Mouse (Mus musculus): Measurements from ENCODE around the gene Cst6. TPM values are rescaled to one million over a fixed set of nuclear protein-coding genes. Genes with fewer than 3 reads are reported as not detected.

The Cst6 gene
- polyA plus RNA-seq, 1 experiment from 2014 or later, result not detected

GRCm38 (mm10) chr19:5367455-5367854, 18.1 kb upstream of the Cst6 start:
- 9% methylated on average over 11 of the region's 11 CpGs for WGBS
- DNase-seq, result peak; percentile 36
- H3K4me2 ChIP-seq, result peak overlapping the region; percentile 96

GRCm38 (mm10) chr19:5367053-5367359, 17.6 kb upstream of the Cst6 start, which contains the start of gene Banf1:
TSS of gene Banf1 (minus strand) at chr19:5367168.
- no peaks in the 10 kb centered on the region for H3K9me3 ChIP-seq (ENCODE audit: low read depth, low read length)
- peak within 1 kb of the TSS; percentile 96 for H3K4me2 ChIP-seq
- ATAC-seq (ENCODE audit: insufficient read depth) (no peak), DNase-seq (no peak)
- under 1% methylated on average over 33 of the region's 33 CpGs for WGBS
- no peaks in the 10 kb centered on the region for H3K27me3 ChIP-seq (ENCODE audit: insufficient read depth, low read length)
- H3K27ac ChIP-seq (ENCODE audit: low read depth), result peak within 1 kb of the TSS; percentile 93
- peak within 1 kb of the TSS; percentile 83 for H3K9ac ChIP-seq
- peaks cover 58% of the 10 kb centered on the region for H3K36me3 ChIP-seq (ENCODE audit: insufficient read depth)
- peaks cover 11% of the 10 kb centered on the region for H3K4me1 ChIP-seq (ENCODE audit: insufficient read depth)
- peak within 1 kb of the TSS; percentile 97 for H3K4me3 ChIP-seq (ENCODE audit: low read depth, low read length)
- TF ChIP-seq CTCF (IDR thresholded peaks at IDR 0.05; ENCODE audit: low read depth), result no peak

More at GRCm38 (mm10) chr19:5367455-5367854, 18.1 kb upstream of the Cst6 start:
- H3K36me3 ChIP-seq (ENCODE audit: insufficient read depth), result peaks cover 63% of the 10 kb centered on the region
- 0 out of 2 replicates have a peak overlapping the region, but pooled peaks have one; percentile 93 for H3K27ac ChIP-seq (ENCODE audit: low read depth)
- ATAC-seq (ENCODE audit: insufficient read depth), result no peak
- no peaks in the 10 kb centered on the region for H3K27me3 ChIP-seq (ENCODE audit: insufficient read depth, low read length)
- H3K9me3 ChIP-seq (ENCODE audit: low read depth, low read length), result no peaks in the 10 kb centered on the region
- H3K4me1 ChIP-seq (ENCODE audit: insufficient read depth), result peaks cover 11% of the 10 kb centered on the region
- TF ChIP-seq CTCF (IDR thresholded peaks at IDR 0.05; ENCODE audit: low read depth), result no peak
- H3K9ac ChIP-seq, result peak overlapping the region; percentile 83
- H3K4me3 ChIP-seq (ENCODE audit: low read depth, low read length), result peak overlapping the region; percentile 97

- Histone ChIP-seq H3K4me2 (peak within 1 kb of the TSS; percentile 96), H3K36me3 (ENCODE audit: insufficient read depth) (peaks cover 52% of the 10 kb centered on the region), H3K27ac (ENCODE audit: low read depth) (peak within 1 kb of the TSS; percentile 93), H3K4me1 (ENCODE audit: insufficient read depth) (peaks cover 11% of the 10 kb centered on the region), H3K9ac (peak within 1 kb of the TSS; percentile 83), H3K27me3 (ENCODE audit: insufficient read depth, low read length) (no peaks in the 10 kb centered on the region), H3K4me3 (ENCODE audit: low read depth, low read length) (peak within 1 kb of the TSS; percentile 97), H3K9me3 (ENCODE audit: low read depth, low read length) (no peaks in the 10 kb centered on the region)
- under 1% methylated on average over 82 of the region's 92 CpGs for WGBS
- DNase-seq (peak; percentile 99), ATAC-seq (ENCODE audit: insufficient read depth) (peak; percentile 97)
- TF ChIP-seq CTCF (IDR thresholded peaks at IDR 0.05; ENCODE audit: low read depth), result peak; percentile 13; the same call in 1 of the 2 replicates
Observed at GRCm38 (mm10) chr19:5366175-5367052, 17.0 kb upstream of the Cst6 start, which contains the start of gene Eif1ad. TSS of gene Eif1ad (plus strand) at chr19:5366741.

GRCm38 (mm10) chr19:5365751-5366150, 16.4 kb upstream of the Cst6 start:
- Histone ChIP-seq H3K27ac (ENCODE audit: low read depth) (peak overlapping the region; percentile 93; the same call in 1 of the 2 replicates), H3K4me3 (ENCODE audit: low read depth, low read length) (peak overlapping the region; percentile 97), H3K4me2 (peak overlapping the region; percentile 96), H3K9ac (peak overlapping the region; percentile 83), H3K4me1 (ENCODE audit: insufficient read depth) (peaks cover 11% of the 10 kb centered on the region), H3K27me3 (ENCODE audit: insufficient read depth, low read length) (no peaks in the 10 kb centered on the region), H3K9me3 (ENCODE audit: low read depth, low read length) (no peaks in the 10 kb centered on the region), H3K36me3 (ENCODE audit: insufficient read depth) (peaks cover 47% of the 10 kb centered on the region)
- WGBS, result 17% methylated on average over 11 of the region's 11 CpGs
- no peak for TF ChIP-seq CTCF (IDR thresholded peaks at IDR 0.05; ENCODE audit: low read depth)
- no peak for ATAC-seq (ENCODE audit: insufficient read depth)
- DNase-seq, result no peak

GRCm38 (mm10) chr19:5364124-5364523, 14.8 kb upstream of the Cst6 start:
- ATAC-seq (ENCODE audit: insufficient read depth) (no peak), DNase-seq (no peak)
- Histone ChIP-seq H3K4me2 (no peak overlapping the region), H3K27ac (ENCODE audit: low read depth) (no peak overlapping the region), H3K27me3 (ENCODE audit: insufficient read depth, low read length) (no peaks in the 10 kb centered on the region), H3K9ac (no peak overlapping the region), H3K9me3 (ENCODE audit: low read depth, low read length) (no peaks in the 10 kb centered on the region), H3K4me1 (ENCODE audit: insufficient read depth) (peaks cover 11% of the 10 kb centered on the region), H3K4me3 (ENCODE audit: low read depth, low read length) (no peak overlapping the region), H3K36me3 (ENCODE audit: insufficient read depth) (peaks cover 31% of the 10 kb centered on the region)
- no peak for TF ChIP-seq CTCF (IDR thresholded peaks at IDR 0.05; ENCODE audit: low read depth)
- 86% methylated on average over 2 of the region's 2 CpGs for WGBS

GRCm38 (mm10) chr19:5362186-5362585, 12.8 kb upstream of the Cst6 start:
- peaks cover 4% of the 10 kb centered on the region for H3K4me1 ChIP-seq (ENCODE audit: insufficient read depth)
- no peaks in the 10 kb centered on the region for H3K9me3 ChIP-seq (ENCODE audit: low read depth, low read length)
- no peaks in the 10 kb centered on the region for H3K27me3 ChIP-seq (ENCODE audit: insufficient read depth, low read length)
- no peak overlapping the region for H3K4me3 ChIP-seq (ENCODE audit: low read depth, low read length)
- 76% methylated on average over 2 of the region's 2 CpGs for WGBS
- ATAC-seq (ENCODE audit: insufficient read depth) (no peak), DNase-seq (no peak)
- peaks cover 18% of the 10 kb centered on the region for H3K36me3 ChIP-seq (ENCODE audit: insufficient read depth)
- no peak overlapping the region for H3K4me2 ChIP-seq
- no peak overlapping the region for H3K27ac ChIP-seq (ENCODE audit: low read depth)
- no peak overlapping the region for H3K9ac ChIP-seq
- no peak for TF ChIP-seq CTCF (IDR thresholded peaks at IDR 0.05; ENCODE audit: low read depth)

GRCm38 (mm10) chr19:5356080-5356479, 6.7 kb upstream of the Cst6 start:
- WGBS, result no CpG with 5 or more reads among the region's 1 CpGs
- no peak for DNase-seq
- no peak overlapping the region for H3K9ac ChIP-seq
- no peak overlapping the region for H3K4me2 ChIP-seq
- H3K27ac ChIP-seq (ENCODE audit: low read depth), result no peak overlapping the region
- TF ChIP-seq CTCF (IDR thresholded peaks at IDR 0.05; ENCODE audit: low read depth), result no peak
- no peaks in the 10 kb centered on the region for H3K27me3 ChIP-seq (ENCODE audit: insufficient read depth, low read length)
- no peaks in the 10 kb centered on the region for H3K4me1 ChIP-seq (ENCODE audit: insufficient read depth)
- no peaks in the 10 kb centered on the region for H3K9me3 ChIP-seq (ENCODE audit: low read depth, low read length)
- no peaks in the 10 kb centered on the region for H3K36me3 ChIP-seq (ENCODE audit: insufficient read depth)
- ATAC-seq (ENCODE audit: insufficient read depth), result no peak
- H3K4me3 ChIP-seq (ENCODE audit: low read depth, low read length), result no peak overlapping the region

All from lung, embryonic 14.5 days (tissue).